In genomic region chr4:127168914-127169345, GRCm38 (mm10) we compare ENCODE assay signal across 7 mouse cellular contexts. TPM values are rescaled to one million over a fixed set of nuclear protein-coding genes. Genes with fewer than 3 reads are reported as not detected.
DNase-seq lines count a peak whose midpoint lies in the region; ATAC-seq lines count a peak whose summit lies in the region.

Dlgap3 (plus strand) TSS chr4:127169204.

- no peaks in the 10 kb centered on the region for H3K9me3 ChIP-seq in heart, embryonic 13.5 days

- peak within 1 kb of the TSS; percentile 100 for H3K4me2 ChIP-seq in heart, embryonic 13.5 days

- peak; percentile 9 for DNase-seq in thymus, postnatal 25 days
- no peak for DNase-seq in thymus, adult 18-20 months
- peak; percentile 86 to 89 for DNase-seq in cerebellum, postnatal 25 days
- peak in 1 of 2 experiments; percentile 52 for DNase-seq in layer of hippocampus, postnatal 25 days (ENCODE audit: extremely low spot score in 1 of 2, low spot score in 1 of 2)
- DNase-seq in lung, postnatal 36 days: peak; percentile 6
- DNase-seq in testis, postnatal 10 days (ENCODE audit: low spot score): peak; percentile 52

- no peak within 1 kb of the TSS for H3K27ac ChIP-seq in heart, embryonic 13.5 days (replicated peaks)

- WGBS in heart, embryonic 13.5 days: under 1% methylated on average over 48 of the region's 67 CpGs

- peak within 1 kb of the TSS; percentile 77 for H3K4me3 ChIP-seq in heart, embryonic 13.5 days

- H3K4me1 ChIP-seq in heart, embryonic 13.5 days: peaks cover 16% of the 10 kb centered on the region

- peak within 1 kb of the TSS; percentile 80 for H3K9ac ChIP-seq in heart, embryonic 13.5 days

- peaks cover 86% of the 10 kb centered on the region for H3K27me3 ChIP-seq in heart, embryonic 13.5 days (replicated peaks)

- no peaks in the 10 kb centered on the region for H3K36me3 ChIP-seq in heart, embryonic 13.5 days

- no peak for ATAC-seq in heart, embryonic 13.5 days (ENCODE audit: extremely low read depth, insufficient number of reproducible peaks, low FRiP score, low TSS enrichment)

RNA-seq across cellular contexts. Expression of gene Dlgap3, which starts in this region (rescaled TPM):
- 0.45 and 0.57 TPM in 2 replicates for polyA plus RNA-seq in heart, embryonic 13.5 days (2015; fragmentation: Nextera tagmentation; extraction: Ambion mirVana)
- 100 to 1,000 TPM; 286 to 291 TPM for total RNA-seq in layer of hippocampus, postnatal 25 days (2021)

Comparison
In these comparisons a context has a peak if more than half of its experiments do, and no peak if none do; other contexts are left out.
1. DNase-seq: peak in thymus, postnatal 25 days (single experiment), cerebellum, postnatal 25 days (2 of 2), lung, postnatal 36 days (single experiment) and testis, postnatal 10 days (single experiment); none in thymus, adult 18-20 months (0 of 2).